Mouse (Mus musculus): ENCODE results near the gene Slc6a9.

DNA sequence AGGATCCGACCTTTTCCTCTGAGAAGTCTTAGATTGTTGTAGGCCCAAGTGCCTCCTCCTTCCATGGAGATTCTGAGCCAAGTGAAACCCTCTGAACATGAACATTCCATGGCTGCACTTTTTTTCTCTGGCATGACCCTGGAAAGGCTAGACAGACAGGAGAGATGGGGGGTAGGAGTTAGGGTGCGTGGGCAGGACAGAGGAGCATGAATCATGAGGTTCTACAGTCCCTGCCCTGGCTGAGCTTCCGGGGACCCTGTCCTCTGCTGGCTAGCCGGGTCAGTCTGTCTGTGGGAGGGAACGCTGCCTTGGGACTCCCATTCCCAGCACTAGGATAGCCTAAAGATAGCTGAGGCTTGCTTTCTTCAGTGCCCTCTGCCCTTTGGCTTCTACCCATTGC lies 10.2 kb downstream of the Slc6a9 start:
- no peak for TF ChIP-seq CTCF (IDR thresholded peaks at IDR 0.05; ENCODE audit: low read depth, low read length)
- no peak for TF ChIP-seq GATA1 (IDR thresholded peaks at IDR 0.05; ENCODE audit: borderline replicate concordance, low read length)
- no peak for TF ChIP-seq GATA2 (IDR thresholded peaks at IDR 0.05; ENCODE audit: borderline replicate concordance, low read depth, low read length)
- TF ChIP-seq TAL1 (conservative IDR thresholded peaks at IDR 0.05; ENCODE audit: low read depth, low read length): no peak
